Mouse (Mus musculus): ENCODE measurements at regions not wholly inside any gene's neighbourhood (a gene's known extent, or its start where the extent isn't known, plus 50 kb on each side); places are given as distances from the start of the nearest gene placed in this dataset.

- peak; percentile 11 for DNase-seq
These were observed 121.9 kb upstream of the Pja1 start for GRCm38 (mm10) chrX:99592980-99593379.

- no peak for DNase-seq
These were observed 116.2 kb upstream of the Pja1 start for GRCm38 (mm10) chrX:99587284-99587683.

GRCm38 (mm10) chrX:99586282-99586681 lies 115.2 kb upstream of the Pja1 start:
- DNase-seq: no peak

GRCm38 (mm10) chrX:99585703-99586102 lies 114.6 kb upstream of the Pja1 start:
- no peak for DNase-seq

- DNase-seq: no peak
These were observed 111.5 kb upstream of the Pja1 start for GRCm38 (mm10) chrX:99582611-99583010.

GRCm38 (mm10) chrX:99581632-99582466 lies 110.8 kb upstream of the Pja1 start:
- DNase-seq: no peak

- no peak for DNase-seq
These were observed 108.1 kb upstream of the Pja1 start for GRCm38 (mm10) chrX:99579206-99579605.

GRCm38 (mm10) chrX:99578796-99579195 lies 107.7 kb upstream of the Pja1 start:
- DNase-seq: no peak

GRCm38 (mm10) chrX:99575105-99575504 lies 104.0 kb upstream of the Pja1 start:
- peak; percentile 22 for DNase-seq

- no peak for DNase-seq
These were observed 103.5 kb upstream of the Pja1 start for GRCm38 (mm10) chrX:99574441-99575103.

GRCm38 (mm10) chrX:99570161-99570560 lies 99.1 kb upstream of the Pja1 start:
- DNase-seq: no peak

- no peak for DNase-seq
These were observed 97.2 kb upstream of the Pja1 start for GRCm38 (mm10) chrX:99568244-99568643.

- no peak for DNase-seq
These were observed 96.5 kb upstream of the Pja1 start for GRCm38 (mm10) chrX:99567367-99568164.

GRCm38 (mm10) chrX:99561995-99562394 lies 90.9 kb upstream of the Pja1 start:
- DNase-seq: peak; percentile 20

GRCm38 (mm10) chrX:99560699-99561098 lies 89.6 kb upstream of the Pja1 start:
- no peak for DNase-seq

GRCm38 (mm10) chrX:99556876-99557354 lies 85.8 kb upstream of the Pja1 start:
- DNase-seq: no peak

GRCm38 (mm10) chrX:99555976-99556781 lies 85.1 kb upstream of the Pja1 start:
- DNase-seq: no peak

GRCm38 (mm10) chrX:99552778-99553177 lies 81.7 kb upstream of the Pja1 start:
- DNase-seq: no peak

- DNase-seq: no peak
These were observed 79.1 kb upstream of the Pja1 start for GRCm38 (mm10) chrX:99550057-99550760.

GRCm38 (mm10) chrX:99548284-99549019 lies 77.4 kb upstream of the Pja1 start:
- no peak for DNase-seq

GRCm38 (mm10) chrX:99544410-99544809 lies 73.3 kb upstream of the Pja1 start:
- DNase-seq: no peak
